Mouse (Mus musculus) megakaryocyte, embryonic 14.5 days (primary cell): ENCODE data around the gene Nxnl1.

ENCODE experiments used
- FLI1 ChIP-seq: IDR thresholded peaks from 2 replicates; pipeline ENCODE4 v1.6.1; 2012; ENCODE audit warnings: low read length, inconsistent platforms, mixed read lengths
- GATA1 ChIP-seq: IDR thresholded peaks from 3 replicates; pipeline ENCODE4 v1.6.1; 2012; ENCODE audit warnings: mixed read lengths, low read length, inconsistent platforms, borderline replicate concordance

- TF ChIP-seq GATA1: no peak
- TF ChIP-seq FLI1: no peak
These were observed 31.1 kb upstream of the Nxnl1 start, which contains the start of gene Fam129c for GRCm38 (mm10) chr8:71597451-71597850.
